In the genomic region with DNA sequence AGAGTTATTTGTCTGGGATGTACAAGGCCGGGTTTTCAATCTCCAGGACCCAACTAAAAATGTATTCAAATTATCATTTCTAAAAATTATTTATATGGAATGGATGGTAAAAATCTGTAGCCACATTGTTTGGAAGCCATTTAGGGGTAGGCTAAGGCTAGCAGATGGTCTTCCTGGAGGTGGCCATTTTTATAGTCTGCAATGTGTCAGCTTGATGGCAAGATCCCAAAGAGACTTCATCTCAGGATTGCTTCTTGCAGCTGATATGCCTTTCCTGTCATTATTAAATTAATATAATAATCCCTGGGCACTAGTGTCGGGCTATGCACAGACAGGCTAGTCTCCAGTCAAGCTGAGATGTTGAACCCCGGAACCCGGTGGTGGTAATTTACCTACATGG, we compare ENCODE assay signal across 12 mouse cellular contexts.
"Had no signal": no experiment of that assay in that cellular context is flagged by ENCODE, and none has a peak within 500 bp of the region (broad histone marks: within the 10 kb centered on the region; RNA-seq: fewer than 3 reads in every experiment).

No protein-coding gene starts in this region.

- DNase-seq: kidney, postnatal 10 days; kidney, postnatal 36 days; layer of hippocampus, postnatal 36 days; liver, embryonic 13.5 days; lung, adult 2 months; lung, postnatal 14 days; lung, postnatal 4 days; midbrain, embryonic 14.5 days; right cerebral cortex, adult 18-20 months; right cerebral cortex, postnatal 14 days; spleen, adult 18-20 months; thymus, postnatal 25 days had no signal
